Mouse (Mus musculus) myocyte (in vitro differentiated cells): ENCODE data around the gene Xrra1. TPM values are rescaled to one million over a fixed set of nuclear protein-coding genes. Genes with fewer than 3 reads are reported as not detected.

Source experiments
- H3K27me3 ChIP-seq: one replicate; pipeline ENCODE4 v1.6.1; 2011; ENCODE audit not compliant: control insufficient read depth, insufficient read depth, insufficient read length
- H3K36me3 ChIP-seq: one replicate; pipeline ENCODE4 v1.6.1; 2011; ENCODE audit not compliant: control insufficient read depth, insufficient read depth
- H3K4me2 ChIP-seq: one replicate; pipeline ENCODE4 v1.6.1; 2011; ENCODE audit warnings: low read depth, control low read depth
- H3K4me3 ChIP-seq: one replicate; pipeline ENCODE4 v1.5.1; 2011; ENCODE audit warnings: mild to moderate bottlenecking, control low read depth, moderate library complexity
- H3K79me2 ChIP-seq: one replicate; pipeline ENCODE4 v1.6.1; 2011; ENCODE audit not compliant: control insufficient read depth, insufficient read depth
- H3ac ChIP-seq: one replicate; pipeline ENCODE4 v1.6.1; 2011; ENCODE audit not compliant: control insufficient read depth, insufficient read length
- CEBPB ChIP-seq: IDR thresholded peaks from 2 replicates; pipeline ENCODE4 v1.6.1; 2011; ENCODE audit warnings: mild to moderate bottlenecking, moderate library complexity; ENCODE audit not compliant: poor library complexity, insufficient read depth, severe bottlenecking
- E2F4 ChIP-seq: IDR thresholded peaks from one replicate; pipeline ENCODE4 v1.6.1; 2011; ENCODE audit warnings: mild to moderate bottlenecking, control low read depth, moderate library complexity; ENCODE audit not compliant: insufficient read depth
- MAX ChIP-seq: IDR thresholded peaks from one replicate; pipeline ENCODE4 v1.6.1; 2011; ENCODE audit warnings: low read depth, mild to moderate bottlenecking, control low read depth
- MYOD1 ChIP-seq, 3 experiments: IDR thresholded peaks; one replicate each; pipeline ENCODE4 v1.6.1; 2011; ENCODE audit warnings: control low read depth in 2 of 3, low read depth in 2 of 3, mild to moderate bottlenecking in 2 of 3, moderate library complexity in 1 of 3; ENCODE audit not compliant: insufficient read length in 2 of 3, control insufficient read depth in 1 of 3
- MYOG ChIP-seq, 3 experiments: IDR thresholded peaks; one replicate each; pipeline ENCODE4 v1.6.1; 2011; ENCODE audit warnings: control low read depth in 2 of 3, low read depth in 2 of 3, mild to moderate bottlenecking in 2 of 3; ENCODE audit not compliant: insufficient read length in 2 of 3, control insufficient read depth in 1 of 3, insufficient read depth in 1 of 3
- POLR2A ChIP-seq: IDR thresholded peaks from one replicate; pipeline ENCODE4 v1.6.1; 2011; ENCODE audit warnings: low read depth, mild to moderate bottlenecking, control low read depth, moderate library complexity; ENCODE audit not compliant: insufficient read length
- POLR2AphosphoS2 ChIP-seq: IDR thresholded peaks from one replicate; pipeline ENCODE4 v1.6.1; 2011; ENCODE audit warnings: low read depth, control low read depth; ENCODE audit not compliant: insufficient read length
- REST ChIP-seq: IDR thresholded peaks from one replicate; pipeline ENCODE4 v1.6.1; 2011; ENCODE audit warnings: mild to moderate bottlenecking, control low read depth, moderate library complexity; ENCODE audit not compliant: insufficient read depth, insufficient read length
- SRF ChIP-seq: IDR thresholded peaks from one replicate; pipeline ENCODE4 v1.6.1; 2011; ENCODE audit warnings: low read depth; ENCODE audit not compliant: control insufficient read depth, insufficient read length
- TCF12 ChIP-seq: IDR thresholded peaks from one replicate; pipeline ENCODE4 v1.6.1; 2011; ENCODE audit warnings: mild to moderate bottlenecking, control low read depth; ENCODE audit not compliant: poor library complexity, insufficient read depth, severe bottlenecking
- TCF3 ChIP-seq: IDR thresholded peaks from one replicate; pipeline ENCODE4 v1.6.1; 2011; ENCODE audit warnings: low read depth, control low read depth; ENCODE audit not compliant: insufficient read length
- USF1 ChIP-seq: IDR thresholded peaks from one replicate; pipeline ENCODE4 v1.6.1; 2011; ENCODE audit warnings: low read depth, mild to moderate bottlenecking, control low read depth, moderate library complexity
- polyA plus RNA-seq: library from polyadenylated mRNA; unstranded; fragments of >200 nt; fragmentation: generic; extraction: Trizol; gene quantifications from one replicate; pipeline ENCODE4 v1.2.1, GENCODE M21; 2012; ENCODE audit warnings: missing spikeins

Gene Xrra1
- polyA plus RNA-seq, 1 experiment, result 0.31 TPM

GRCm38 (mm10) chr7:99946356-99946755, 87.4 kb downstream of the Xrra1 start:
- Histone ChIP-seq H3K27me3 (no peaks in the 10 kb centered on the region), H3K4me3 (no peak overlapping the region), H3K4me2 (no peak overlapping the region), H3K36me3 (peaks cover 5% of the 10 kb centered on the region), H3K79me2 (no peaks in the 10 kb centered on the region), H3ac (no peak overlapping the region)
- no peak for TF ChIP-seq SRF
- no peak for TF ChIP-seq REST
- no peak for TF ChIP-seq MAX
- TF ChIP-seq POLR2AphosphoS2, result no peak
- TF ChIP-seq POLR2A, result no peak
- TF ChIP-seq MYOG (IDR thresholded peaks at IDR 0.05; ENCODE audit: control insufficient read depth in 1 of 3, insufficient read depth in 1 of 3, insufficient read length in 2 of 3, low read depth in 2 of 3), result no peak
- TF ChIP-seq E2F4, result no peak
- TF ChIP-seq MYOD1 (IDR thresholded peaks at IDR 0.05; ENCODE audit: control insufficient read depth in 1 of 3, insufficient read length in 2 of 3, low read depth in 2 of 3), result no peak
- TF ChIP-seq TCF3, result no peak
- TF ChIP-seq USF1, result no peak
- TF ChIP-seq CEBPB, result no peak
- no peak for TF ChIP-seq TCF12

GRCm38 (mm10) chr7:99947329-99947728, 88.4 kb downstream of the Xrra1 start:
- Histone ChIP-seq H3K36me3 (no peaks in the 10 kb centered on the region), H3ac (no peak overlapping the region), H3K27me3 (no peaks in the 10 kb centered on the region), H3K4me2 (no peak overlapping the region), H3K79me2 (no peaks in the 10 kb centered on the region), H3K4me3 (no peak overlapping the region)
- TF ChIP-seq MYOG (IDR thresholded peaks at IDR 0.05; ENCODE audit: control insufficient read depth in 1 of 3, insufficient read depth in 1 of 3, insufficient read length in 2 of 3, low read depth in 2 of 3), result no peak
- no peak for TF ChIP-seq CEBPB
- TF ChIP-seq USF1, result no peak
- no peak for TF ChIP-seq POLR2AphosphoS2
- no peak for TF ChIP-seq TCF12
- no peak for TF ChIP-seq MAX
- TF ChIP-seq REST, result no peak
- TF ChIP-seq POLR2A, result no peak
- no peak for TF ChIP-seq SRF
- TF ChIP-seq MYOD1 (IDR thresholded peaks at IDR 0.05; ENCODE audit: control insufficient read depth in 1 of 3, insufficient read length in 2 of 3, low read depth in 2 of 3), result no peak
- no peak for TF ChIP-seq E2F4
- no peak for TF ChIP-seq TCF3

GRCm38 (mm10) chr7:99953442-99954098, 94.7 kb downstream of the Xrra1 start:
- Histone ChIP-seq H3K4me3 (no peak overlapping the region), H3K4me2 (peak overlapping the region; percentile 46), H3ac (no peak overlapping the region), H3K36me3 (no peaks in the 10 kb centered on the region), H3K79me2 (no peaks in the 10 kb centered on the region), H3K27me3 (no peaks in the 10 kb centered on the region)
- TF ChIP-seq SRF, result no peak
- TF ChIP-seq POLR2AphosphoS2, result no peak
- no peak for TF ChIP-seq REST
- no peak for TF ChIP-seq TCF3

GRCm38 (mm10) chr7:99954212-99954611, 95.3 kb downstream of the Xrra1 start:
- no peak overlapping the region for H3ac ChIP-seq
- H3K4me2 ChIP-seq, result no peak overlapping the region
- no peaks in the 10 kb centered on the region for H3K27me3 ChIP-seq
- H3K4me3 ChIP-seq, result no peak overlapping the region
- no peaks in the 10 kb centered on the region for H3K79me2 ChIP-seq
- no peaks in the 10 kb centered on the region for H3K36me3 ChIP-seq
- TF ChIP-seq MYOD1 (IDR thresholded peaks at IDR 0.05; ENCODE audit: control insufficient read depth in 1 of 3, insufficient read length in 2 of 3, low read depth in 2 of 3), result no peak
- TF ChIP-seq MYOG (IDR thresholded peaks at IDR 0.05; ENCODE audit: control insufficient read depth in 1 of 3, insufficient read depth in 1 of 3, insufficient read length in 2 of 3, low read depth in 2 of 3), result no peak
- no peak for TF ChIP-seq REST

GRCm38 (mm10) chr7:99956095-99956494, 97.2 kb downstream of the Xrra1 start:
- no peak overlapping the region for H3K4me2 ChIP-seq

More at GRCm38 (mm10) chr7:99956095-99956494, 97.2 kb downstream of the Xrra1 start:
- Histone ChIP-seq H3ac (no peak overlapping the region), H3K79me2 (no peaks in the 10 kb centered on the region), H3K36me3 (no peaks in the 10 kb centered on the region), H3K4me3 (no peak overlapping the region), H3K27me3 (no peaks in the 10 kb centered on the region)
- TF ChIP-seq USF1 (no peak), SRF (no peak), POLR2AphosphoS2 (no peak), REST (no peak), MAX (no peak), CEBPB (no peak), MYOD1 (IDR thresholded peaks at IDR 0.05; ENCODE audit: control insufficient read depth in 1 of 3, insufficient read length in 2 of 3, low read depth in 2 of 3) (no peak), TCF3 (no peak), TCF12 (no peak), MYOG (IDR thresholded peaks at IDR 0.05; ENCODE audit: control insufficient read depth in 1 of 3, insufficient read depth in 1 of 3, insufficient read length in 2 of 3, low read depth in 2 of 3) (no peak), E2F4 (no peak), POLR2A (no peak)
